In the genomic region with DNA sequence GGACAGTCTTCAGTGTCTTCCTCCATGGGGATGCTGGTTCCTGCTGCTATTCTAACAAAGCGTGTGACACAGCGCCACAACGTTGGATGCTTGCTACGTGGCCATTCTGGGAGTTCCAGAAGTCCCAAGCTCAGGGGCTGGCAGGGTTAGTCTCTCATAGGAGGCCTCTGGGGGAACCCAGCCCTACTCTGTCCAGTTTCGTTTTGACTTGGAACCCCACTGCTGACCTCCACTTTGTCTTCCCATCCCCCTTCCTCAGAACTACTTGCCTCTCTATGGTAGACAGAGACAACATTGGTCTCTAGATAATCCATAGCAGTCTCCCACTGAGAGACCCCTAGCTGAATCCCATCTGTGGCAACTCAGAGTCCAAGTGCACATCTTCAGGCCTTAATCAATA, we compare ENCODE assay signal across 24 mouse cellular contexts. TPM values are rescaled to one million over a fixed set of nuclear protein-coding genes. Genes with fewer than 3 reads are reported as not detected.
A peak's percentile ranks its signal among the peaks of the same experiment; 100 is the strongest.
DNase-seq lines count a peak whose midpoint lies in the region; ATAC-seq and TF ChIP-seq lines count a peak whose summit lies in the region.
"Had no signal": no experiment of that assay in that cellular context is flagged by ENCODE, and none has a peak within 500 bp of the region (broad histone marks: within the 10 kb centered on the region; RNA-seq: fewer than 3 reads in every experiment).

No protein-coding gene starts in this region.

- no peaks in the 10 kb centered on the region for H3K9me3 ChIP-seq in hindbrain, embryonic 10.5 days
- H3K9me3 ChIP-seq in hindbrain, embryonic 13.5 days, result no peaks in the 10 kb centered on the region
- no peaks in the 10 kb centered on the region for H3K9me3 ChIP-seq in lung, postnatal 0 days (ENCODE audit: low read length)
- H3K9me3 ChIP-seq: forebrain, embryonic 15.5 days; limb, embryonic 15.5 days; lung, embryonic 15.5 days; neural tube, embryonic 12.5 days had no signal

- ATAC-seq in hindbrain, embryonic 13.5 days (ENCODE audit: low FRiP score), result no peak
- ATAC-seq in lung, postnatal 0 days, result no peak
- no peak for ATAC-seq in CD4-positive, CD25-positive, alpha-beta regulatory T cell, adult 4 months
- ATAC-seq: forebrain, embryonic 15.5 days had no signal

- H3K27me3 ChIP-seq in hindbrain, embryonic 10.5 days (ENCODE audit: insufficient read depth, poor library complexity, severe bottlenecking), result no peaks in the 10 kb centered on the region
- no peaks in the 10 kb centered on the region for H3K27me3 ChIP-seq in hindbrain, embryonic 13.5 days
- H3K27me3 ChIP-seq in lung, postnatal 0 days (replicated peaks; ENCODE audit: insufficient read depth, low read length), result no peaks in the 10 kb centered on the region
- H3K27me3 ChIP-seq: forebrain, embryonic 15.5 days; limb, embryonic 15.5 days; lung, embryonic 15.5 days; neural tube, embryonic 12.5 days had no signal

- no peak for TF ChIP-seq CTCF in lung, postnatal 0 days (IDR thresholded peaks at IDR 0.05)

- peaks cover 71% of the 10 kb centered on the region for H3K4me1 ChIP-seq in hindbrain, embryonic 10.5 days (replicated peaks)
- H3K4me1 ChIP-seq in hindbrain, embryonic 13.5 days (replicated peaks), result peaks cover 11% of the 10 kb centered on the region; the same call in 1 of the 2 replicates
- H3K4me1 ChIP-seq in lung, postnatal 0 days (ENCODE audit: insufficient read depth, low read depth, low read length), result peaks cover 4% of the 10 kb centered on the region; the same call in 1 of the 2 replicates
- H3K4me1 ChIP-seq: forebrain, embryonic 15.5 days; limb, embryonic 15.5 days; lung, embryonic 15.5 days had no signal

- DNase-seq in cerebellum, adult 9-10 months, result peak; percentile 25
- DNase-seq in cerebellum, adult 11 months, result no peak
- no peak for DNase-seq in hindbrain, embryonic 10.5 days (ENCODE audit: low spot score)
- DNase-seq in lung, postnatal 0 days (ENCODE audit: low spot score), result no peak
- DNase-seq in lung, adult 18-20 months, result no peak
- DNase-seq: adrenal gland, adult 2 months; cerebellum, adult 8-10 months; gastrocnemius, postnatal 10 days; kidney, adult 9 months; kidney, postnatal 36 days; left cerebral cortex, postnatal 4 days; lung, postnatal 4 days; midbrain, embryonic 14.5 days; retina, postnatal 1 day; right cerebral cortex, postnatal 25 days; thymus, postnatal 36 days had no signal

- H3K36me3 ChIP-seq in hindbrain, embryonic 10.5 days, result no peaks in the 10 kb centered on the region
- no peaks in the 10 kb centered on the region for H3K36me3 ChIP-seq in hindbrain, embryonic 13.5 days
- H3K36me3 ChIP-seq in lung, postnatal 0 days (ENCODE audit: insufficient read depth, low read length), result no peaks in the 10 kb centered on the region
- H3K36me3 ChIP-seq: forebrain, embryonic 15.5 days; limb, embryonic 15.5 days; lung, embryonic 15.5 days; neural tube, embryonic 12.5 days had no signal

- no peak overlapping the region for H3K9ac ChIP-seq in hindbrain, embryonic 13.5 days
- H3K9ac ChIP-seq in lung, postnatal 0 days (replicated peaks; ENCODE audit: low read depth), result no peak overlapping the region
- H3K9ac ChIP-seq: forebrain, embryonic 15.5 days; hindbrain, embryonic 14.5 days; limb, embryonic 15.5 days; liver, embryonic 14.5 days; lung, embryonic 15.5 days; neural tube, embryonic 12.5 days had no signal

- no peak overlapping the region for H3K4me3 ChIP-seq in hindbrain, embryonic 10.5 days
- no peak overlapping the region for H3K4me3 ChIP-seq in hindbrain, embryonic 13.5 days
- no peak overlapping the region for H3K4me3 ChIP-seq in lung, postnatal 0 days (ENCODE audit: low read depth, low read length)
- H3K4me3 ChIP-seq: forebrain, embryonic 15.5 days; limb, embryonic 15.5 days; lung, embryonic 15.5 days; neural tube, embryonic 12.5 days had no signal

- TF ChIP-seq EP300 in lung, postnatal 0 days (IDR thresholded peaks at IDR 0.05), result no peak

- no peak overlapping the region for H3K4me2 ChIP-seq in hindbrain, embryonic 13.5 days
- no peak overlapping the region for H3K4me2 ChIP-seq in lung, postnatal 0 days (replicated peaks; ENCODE audit: low read depth, low read length)
- H3K4me2 ChIP-seq: forebrain, embryonic 15.5 days; hindbrain, embryonic 14.5 days; limb, embryonic 15.5 days; lung, embryonic 15.5 days; neural tube, embryonic 12.5 days had no signal

- WGBS in hindbrain, embryonic 10.5 days, result 63% methylated on average over 5 of the region's 5 CpGs
- 63% methylated on average over 5 of the region's 5 CpGs for WGBS in hindbrain, embryonic 13.5 days
- 80% methylated on average over 5 of the region's 5 CpGs for WGBS in lung, postnatal 0 days

- peak overlapping the region; percentile 30 for H3K27ac ChIP-seq in hindbrain, embryonic 10.5 days
- H3K27ac ChIP-seq in hindbrain, embryonic 13.5 days, result no peak overlapping the region
- H3K27ac ChIP-seq in lung, postnatal 0 days (ENCODE audit: low read length), result peak overlapping the region; percentile 69
- H3K27ac ChIP-seq: forebrain, embryonic 15.5 days; hindbrain, embryonic 14.5 days; limb, embryonic 15.5 days; liver, embryonic 14.5 days; neural tube, embryonic 12.5 days had no signal

RNA-seq across cellular contexts. Expression of a gene that starts 33.0 kb away (rescaled TPM):
- 31.5 and 46.4 TPM in 2 replicates for polyA plus RNA-seq in hindbrain, embryonic 10.5 days (2016; fragmentation: Nextera tagmentation; extraction: Ambion mirVana)
- 119 and 125 TPM in 2 replicates for polyA plus RNA-seq in hindbrain, embryonic 13.5 days (2015; fragmentation: Nextera tagmentation; extraction: Ambion mirVana)
- 12.9 and 16.8 TPM in 2 replicates for polyA plus RNA-seq in lung, postnatal 0 days (2015; fragmentation: Nextera tagmentation; extraction: Ambion mirVana)
- under 1 TPM in 1 of 2 experiments, not detected in 1; 0.65 TPM for polyA plus RNA-seq in CD4-positive, CD25-positive, alpha-beta regulatory T cell, adult 4 months (2017; shearing (Covaris generic))
